36 mouse cellular contexts compared by ENCODE assay signal in genomic region chr16:57071132-57071639, GRCm38 (mm10). TPM values are rescaled to one million over a fixed set of nuclear protein-coding genes. Genes with fewer than 3 reads are reported as not detected.
"Had no signal": no experiment of that assay in that cellular context is flagged by ENCODE, and none has a peak within 500 bp of the region (broad histone marks: within the 10 kb centered on the region; RNA-seq: fewer than 3 reads in every experiment).

Gene Tmem45a2, minus strand, starts transcription at chr16:57071372.

- H3K4me3 ChIP-seq: embryonic facial prominence, embryonic 12.5 days; embryonic facial prominence, embryonic 13.5 days; embryonic facial prominence, embryonic 15.5 days; erythroblast, embryonic 14.5 days; forebrain, embryonic 10.5 days; forebrain, embryonic 12.5 days; forebrain, embryonic 13.5 days; forebrain, embryonic 15.5 days; gastrocnemius, adult 2 months; heart, adult 2 months had no signal

- H3K27me3 ChIP-seq: embryonic facial prominence, embryonic 12.5 days; embryonic facial prominence, embryonic 13.5 days; embryonic facial prominence, embryonic 15.5 days; forebrain, embryonic 12.5 days; forebrain, embryonic 13.5 days; forebrain, embryonic 15.5 days had no signal

- ATAC-seq: forebrain, embryonic 13.5 days; forebrain, embryonic 14.5 days; forebrain, embryonic 15.5 days; forebrain, embryonic 16.5 days; forebrain, postnatal 0 days had no signal

- H3K4me2 ChIP-seq: embryonic facial prominence, embryonic 12.5 days; embryonic facial prominence, embryonic 13.5 days; embryonic facial prominence, embryonic 15.5 days; forebrain, embryonic 12.5 days; forebrain, embryonic 13.5 days; forebrain, embryonic 15.5 days had no signal

- H3K4me1 ChIP-seq: embryonic facial prominence, embryonic 12.5 days; embryonic facial prominence, embryonic 13.5 days; embryonic facial prominence, embryonic 15.5 days; forebrain, embryonic 10.5 days; forebrain, embryonic 12.5 days; forebrain, embryonic 13.5 days; forebrain, embryonic 15.5 days had no signal

- H3K36me3 ChIP-seq: embryonic facial prominence, embryonic 12.5 days; embryonic facial prominence, embryonic 13.5 days; embryonic facial prominence, embryonic 15.5 days; forebrain, embryonic 10.5 days; forebrain, embryonic 12.5 days; forebrain, embryonic 15.5 days had no signal

- H3K9me3 ChIP-seq: embryonic facial prominence, embryonic 12.5 days; embryonic facial prominence, embryonic 13.5 days; embryonic facial prominence, embryonic 15.5 days; forebrain, embryonic 10.5 days; forebrain, embryonic 12.5 days; forebrain, embryonic 13.5 days; forebrain, embryonic 15.5 days had no signal

- H3K27ac ChIP-seq: embryonic facial prominence, embryonic 12.5 days; embryonic facial prominence, embryonic 13.5 days; embryonic facial prominence, embryonic 15.5 days; forebrain, embryonic 10.5 days; forebrain, embryonic 12.5 days; forebrain, embryonic 13.5 days; forebrain, embryonic 15.5 days; gastrocnemius, adult 2 months; heart, adult 2 months had no signal

- DNase-seq: cerebellum, adult 2 months; cerebellum, adult 8-10 months; cerebellum, adult 9-10 months; cerebellum, adult 9-11 months; cerebellum, postnatal 10 days; cerebellum, postnatal 14 days; cerebellum, postnatal 25 days; cerebellum, postnatal 36 days; embryo, embryonic 11 days; forebrain, postnatal 0 days; gastrocnemius, adult 2 months; gastrocnemius, postnatal 10 days; gastrocnemius, postnatal 14 days; gastrocnemius, postnatal 25 days; gastrocnemius, postnatal 36 days; heart, adult 11 months; heart, adult 18-20 months; heart, adult 2 months had no signal

- H3K9ac ChIP-seq: embryonic facial prominence, embryonic 12.5 days; embryonic facial prominence, embryonic 13.5 days; embryonic facial prominence, embryonic 15.5 days; forebrain, embryonic 12.5 days; forebrain, embryonic 13.5 days; forebrain, embryonic 15.5 days; forebrain, postnatal 0 days had no signal

RNA-seq across cellular contexts. Expression of gene Tmem45a2, which starts in this region (rescaled TPM):
- total RNA-seq: common myeloid progenitor, adult 5-6 weeks; gastrocnemius, adult 18-20 months; gastrocnemius, adult 2 months; gastrocnemius, adult 8-10 months; gastrocnemius, postnatal 10 days; gastrocnemius, postnatal 14 days; gastrocnemius, postnatal 25 days; gastrocnemius, postnatal 36 days; gastrocnemius, postnatal 4 days; granulocyte monocyte progenitor cell, adult 5-6 weeks; heart, adult 18-20 months; heart, adult 2 months; heart, adult 8-10 months had no signal
- polyA plus RNA-seq: embryonic facial prominence, embryonic 11.5 days; erythroblast, embryonic 14.5 days; forebrain, embryonic 10.5 days; forebrain, embryonic 11.5 days; forebrain, embryonic 12.5 days; forebrain, embryonic 13.5 days; forebrain, embryonic 14.5 days; forebrain, embryonic 15.5 days; forebrain, embryonic 16.5 days; forebrain, postnatal 0 days; heart, adult 2 months had no signal
